Mouse (Mus musculus): ENCODE data around the gene Ttl. TPM values are rescaled to one million over a fixed set of nuclear protein-coding genes. Genes with fewer than 3 reads are reported as not detected.

Ttl gene
- polyA plus RNA-seq, 1 experiment: 2.0 TPM

GRCm38 (mm10) chr2:129079194-129079593 lies 13.5 kb downstream of the Ttl start:
- WGBS: 83% methylated on average over 2 of the region's 2 CpGs
- no peak for DNase-seq (ENCODE audit: low read depth, low spot score)

GRCm38 (mm10) chr2:129081097-129081496 lies 15.4 kb downstream of the Ttl start:
- 70% methylated on average over 13 of the region's 13 CpGs for WGBS

GRCm38 (mm10) chr2:129083514-129083913 lies 17.8 kb downstream of the Ttl start:
- WGBS: 85% methylated on average over 5 of the region's 5 CpGs
- no peak for DNase-seq (ENCODE audit: low read depth, low spot score)

More at GRCm38 (mm10) chr2:129081097-129081496, 15.4 kb downstream of the Ttl start:
- DNase-seq (ENCODE audit: low read depth, low spot score): no peak

GRCm38 (mm10) chr2:129084959-129085358 lies 19.2 kb downstream of the Ttl start:
- no peak for DNase-seq (ENCODE audit: low read depth, low spot score)
- 76% methylated on average over 2 of the region's 2 CpGs for WGBS

- DNase-seq (ENCODE audit: low read depth, low spot score): no peak
- WGBS: 93% methylated on average over 1 of the region's 1 CpGs
Measured at GRCm38 (mm10) chr2:129087520-129087919, 21.8 kb downstream of the Ttl start.

GRCm38 (mm10) chr2:129090370-129090769 lies 24.6 kb downstream of the Ttl start:
- 82% methylated on average over 4 of the region's 4 CpGs for WGBS
- DNase-seq (ENCODE audit: low read depth, low spot score): no peak

- WGBS: 90% methylated on average over 12 of the region's 12 CpGs
- DNase-seq (ENCODE audit: low read depth, low spot score): no peak
Measured at GRCm38 (mm10) chr2:129092810-129093209, 27.1 kb downstream of the Ttl start.

GRCm38 (mm10) chr2:129093926-129094724 lies 28.4 kb downstream of the Ttl start:
- no peak for DNase-seq (ENCODE audit: low read depth, low spot score)
- 87% methylated on average over 18 of the region's 18 CpGs for WGBS

- peak; percentile 92 for DNase-seq (ENCODE audit: low read depth, low spot score)
- under 1% methylated on average over 35 of the region's 35 CpGs for WGBS
Measured at GRCm38 (mm10) chr2:129100784-129101310, 35.1 kb downstream of the Ttl start, which contains the start of gene Polr1b. Gene Polr1b (plus strand): TSS chr2:129100995.

- WGBS: 90% methylated on average over 5 of the region's 5 CpGs
- no peak for DNase-seq (ENCODE audit: low read depth, low spot score)
Measured at GRCm38 (mm10) chr2:129112924-129113323, 47.2 kb downstream of the Ttl start.

GRCm38 (mm10) chr2:129115706-129116367 lies 50.1 kb downstream of the Ttl start:
- 93% methylated on average over 9 of the region's 9 CpGs for WGBS
- DNase-seq (ENCODE audit: low read depth, low spot score): no peak

- no peak for DNase-seq (ENCODE audit: low read depth, low spot score)
- WGBS: 100% methylated on average over 1 of the region's 1 CpGs
Measured at GRCm38 (mm10) chr2:129116368-129116739, 50.6 kb downstream of the Ttl start.

- 97% methylated on average over 12 of the region's 12 CpGs for WGBS
Measured at GRCm38 (mm10) chr2:129118061-129118460, 52.3 kb downstream of the Ttl start.

GRCm38 (mm10) chr2:129121986-129122385 lies 56.2 kb downstream of the Ttl start:
- no peak for DNase-seq (ENCODE audit: low read depth, low spot score)
- 96% methylated on average over 8 of the region's 8 CpGs for WGBS

More at GRCm38 (mm10) chr2:129118061-129118460, 52.3 kb downstream of the Ttl start:
- no peak for DNase-seq (ENCODE audit: low read depth, low spot score)

- DNase-seq (ENCODE audit: low read depth, low spot score): peak; percentile 86
- under 1% methylated on average over 35 of the region's 35 CpGs for WGBS
Measured at GRCm38 (mm10) chr2:129129412-129129929, 63.7 kb downstream of the Ttl start, which contains the start of gene Chchd5. Gene Chchd5 (plus strand): TSS chr2:129129700.

- peak; percentile 10 for DNase-seq (ENCODE audit: low read depth, low spot score)
- 33% methylated on average over 18 of the region's 18 CpGs for WGBS
Measured at GRCm38 (mm10) chr2:129129987-129130545, 64.3 kb downstream of the Ttl start.

GRCm38 (mm10) chr2:129130776-129131175 lies 65.0 kb downstream of the Ttl start:
- DNase-seq (ENCODE audit: low read depth, low spot score): no peak
- 95% methylated on average over 2 of the region's 2 CpGs for WGBS

- DNase-seq (ENCODE audit: low read depth, low spot score): no peak
Measured at GRCm38 (mm10) chr2:129132231-129132630, 66.5 kb downstream of the Ttl start.

GRCm38 (mm10) chr2:129133006-129133805 lies 67.5 kb downstream of the Ttl start:
- WGBS: 95% methylated on average over 14 of the region's 14 CpGs
- no peak for DNase-seq (ENCODE audit: low read depth, low spot score)

More at GRCm38 (mm10) chr2:129132231-129132630, 66.5 kb downstream of the Ttl start:
- WGBS: 97% methylated on average over 7 of the region's 7 CpGs

Data from large intestine, adult 2 months (tissue).